Mouse (Mus musculus) erythroblast, embryonic 14.5 days (primary cell): Measurements from ENCODE around the gene Cyp24a1.

Experiments used
- GATA1 ChIP-seq: IDR thresholded peaks from 2 replicates; pipeline ENCODE4 v1.6.1; 2012; ENCODE audit warnings: low read length, inconsistent platforms, mixed read lengths
- TAL1 ChIP-seq: IDR thresholded peaks from 3 replicates; pipeline ENCODE4 v1.6.1; 2012; ENCODE audit warnings: low read length, inconsistent platforms, mixed read lengths

- TF ChIP-seq TAL1 (no peak), GATA1 (no peak)
These were observed 603 bp downstream of the Cyp24a1 start, which contains the start of gene Pfdn4 for GRCm38 (mm10) chr2:170496154-170496930.
